Mouse (Mus musculus): ENCODE measurements around the gene Tmem86b.
"Not testable (repeated sequence)": the region's sequence is repeated elsewhere in the genome, so short reads cannot be mapped to it uniquely, and the experiment has no call there.

Tmem86b gene

GRCm38 (mm10) chr7:4647992-4648391 is 16.8 kb upstream of the Tmem86b start:
- no peak for DNase-seq (ENCODE audit: low read depth)

GRCm38 (mm10) chr7:4647291-4647690 is 16.1 kb upstream of the Tmem86b start:
- peak; percentile 71 for DNase-seq (ENCODE audit: low read depth)

GRCm38 (mm10) chr7:4646806-4647205 is 15.6 kb upstream of the Tmem86b start:
- DNase-seq (ENCODE audit: low read depth): no peak

GRCm38 (mm10) chr7:4643225-4643624 is 12.0 kb upstream of the Tmem86b start:
- DNase-seq (ENCODE audit: low read depth): no peak

GRCm38 (mm10) chr7:4641956-4642355 is 10.7 kb upstream of the Tmem86b start:
- DNase-seq (ENCODE audit: low read depth): no peak

- no peak for DNase-seq (ENCODE audit: low read depth)
These were observed 9.9 kb upstream of the Tmem86b start for GRCm38 (mm10) chr7:4641155-4641554.

GRCm38 (mm10) chr7:4636179-4636578 is 5.0 kb upstream of the Tmem86b start:
- DNase-seq (ENCODE audit: low read depth): no peak

GRCm38 (mm10) chr7:4630198-4630597 is 1.0 kb downstream of the Tmem86b start:
- no peak for DNase-seq (ENCODE audit: low read depth)

GRCm38 (mm10) chr7:4629586-4629985 is 1.6 kb downstream of the Tmem86b start:
- DNase-seq (ENCODE audit: low read depth): no peak

GRCm38 (mm10) chr7:4625928-4626327 is 5.3 kb downstream of the Tmem86b start:
- DNase-seq (ENCODE audit: low read depth): no peak

GRCm38 (mm10) chr7:4624343-4624742 is 6.9 kb downstream of the Tmem86b start:
- DNase-seq (ENCODE audit: low read depth): peak; percentile 62

GRCm38 (mm10) chr7:4623544-4624189 is 7.6 kb downstream of the Tmem86b start:
- peak; percentile 83 for DNase-seq (ENCODE audit: low read depth)

- DNase-seq (ENCODE audit: low read depth): peak; percentile 56
These were observed 11.2 kb downstream of the Tmem86b start for GRCm38 (mm10) chr7:4619979-4620378.

GRCm38 (mm10) chr7:4613740-4614403 is 17.4 kb downstream of the Tmem86b start:
- peak; percentile 74 for DNase-seq (ENCODE audit: low read depth)

GRCm38 (mm10) chr7:4612956-4613355 is 18.3 kb downstream of the Tmem86b start:
- no peak for DNase-seq (ENCODE audit: low read depth)

GRCm38 (mm10) chr7:4612386-4612785 is 18.8 kb downstream of the Tmem86b start:
- no peak for DNase-seq (ENCODE audit: low read depth)

- no peak for DNase-seq (ENCODE audit: low read depth)
These were observed 19.3 kb downstream of the Tmem86b start for GRCm38 (mm10) chr7:4611921-4612341.

- no peak for DNase-seq (ENCODE audit: low read depth)
These were observed 19.7 kb downstream of the Tmem86b start for GRCm38 (mm10) chr7:4611511-4611910.

GRCm38 (mm10) chr7:4608002-4608401 is 23.2 kb downstream of the Tmem86b start:
- no peak for DNase-seq (ENCODE audit: low read depth)

- DNase-seq (ENCODE audit: low read depth): no peak
These were observed 27.3 kb downstream of the Tmem86b start, which contains the start of gene Ptprh for GRCm38 (mm10) chr7:4603873-4604272. Gene Ptprh, minus strand, starts transcription at chr7:4604041.

- DNase-seq (ENCODE audit: low read depth): no peak
These were observed 28.3 kb downstream of the Tmem86b start for GRCm38 (mm10) chr7:4602969-4603368.

- not testable (repeated sequence) for DNase-seq (ENCODE audit: low read depth)
These were observed 34.2 kb downstream of the Tmem86b start for GRCm38 (mm10) chr7:4597046-4597445.

GRCm38 (mm10) chr7:4581481-4581880 is 49.7 kb downstream of the Tmem86b start:
- not testable (repeated sequence) for DNase-seq (ENCODE audit: low read depth)
